Mouse (Mus musculus): Measurements from ENCODE around the gene Riox1. TPM values are rescaled to one million over a fixed set of nuclear protein-coding genes. Genes with fewer than 3 reads are reported as not detected.
A peak's percentile ranks its signal among the peaks of the same experiment; 100 is the strongest.
"Not testable (repeated sequence)": the region's sequence is repeated elsewhere in the genome, so short reads cannot be mapped to it uniquely, and the experiment has no call there.

The Riox1 gene
- total RNA-seq, 1 experiment from 2014 or later = 5.4 TPM

DNA sequence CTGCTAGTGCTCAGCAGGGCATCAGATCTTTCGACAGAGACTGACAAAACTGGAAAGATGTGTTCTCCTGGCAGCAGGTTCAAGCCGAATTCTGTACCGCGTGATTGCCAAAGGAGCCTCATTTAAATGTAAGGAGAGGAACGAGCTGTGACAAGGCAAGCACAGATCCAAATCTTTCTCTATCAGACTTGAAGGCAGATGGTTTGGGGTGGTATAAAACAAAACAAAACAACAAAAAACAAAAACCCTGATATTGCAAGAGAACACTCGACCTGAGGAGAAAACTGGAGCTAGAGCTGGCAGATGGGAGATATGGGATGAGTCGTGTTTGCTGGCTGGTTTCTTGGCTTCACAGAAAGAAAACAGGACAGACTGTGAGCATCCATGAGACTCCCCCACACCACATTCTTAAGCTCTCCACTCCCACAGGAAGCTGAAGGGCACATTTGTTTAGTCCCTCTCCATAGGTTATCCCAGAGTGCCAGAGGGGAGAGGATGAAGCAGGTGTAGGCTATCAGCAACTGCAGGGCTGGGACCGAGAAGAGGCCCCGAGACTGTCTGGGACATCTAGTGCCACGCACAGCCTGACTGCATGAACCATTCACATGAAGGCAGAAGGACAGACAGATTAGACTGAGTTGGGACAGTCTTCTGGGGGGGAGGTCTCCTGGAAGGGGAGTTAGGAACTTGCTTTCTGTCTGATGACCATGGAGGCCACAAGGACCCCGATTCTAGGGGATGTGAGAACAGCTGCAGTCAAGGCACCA lies 48.1 kb downstream of the Riox1 start:
- ATAC-seq (replicated peaks; ENCODE audit: insufficient number of reproducible peaks, low FRiP score, low TSS enrichment, poor library complexity, severe bottlenecking) = 0 out of 2 replicates have a peak, but pooled peaks have one; percentile 35

- not testable (repeated sequence) for ATAC-seq (replicated peaks; ENCODE audit: insufficient number of reproducible peaks, low FRiP score, low TSS enrichment, poor library complexity, severe bottlenecking)
Observed at GRCm38 (mm10) chr12:83999237-83999636, 48.8 kb downstream of the Riox1 start.

- ATAC-seq (replicated peaks; ENCODE audit: insufficient number of reproducible peaks, low FRiP score, low TSS enrichment, poor library complexity, severe bottlenecking) = no peak
Observed at GRCm38 (mm10) chr12:84000418-84000817, 50.0 kb downstream of the Riox1 start.

Other genes with a start within 250 kb of the Riox1 start
- gene Papln, start 187.0 kb upstream of the Riox1 start, total RNA-seq (2017) = not detected in 3 replicates
- 21.1 to 36.1 TPM (median 30.5 TPM) in 3 replicates for gene Numb, start 28.7 kb upstream of the Riox1 start, total RNA-seq (2017)
- not detected in 3 replicates for gene Heatr4, start 34.2 kb downstream of the Riox1 start, total RNA-seq (2017)
- 15.4 to 18.4 TPM (median 16.3 TPM) in 3 replicates for gene Acot2, start 37.3 kb downstream of the Riox1 start, total RNA-seq (2017)
- gene Acot1, start 58.9 kb downstream of the Riox1 start, total RNA-seq (2017) = not detected in 3 replicates
- not detected in 3 replicates for gene Acot4, start 87.8 kb downstream of the Riox1 start, total RNA-seq (2017)
- not detected in 3 replicates for gene Gm49366, start 88.3 kb downstream of the Riox1 start, total RNA-seq (2017)
- gene Acot3, start 101.5 kb downstream of the Riox1 start, total RNA-seq (2017) = not detected in 3 replicates
- gene Acot5, start 118.7 kb downstream of the Riox1 start, total RNA-seq (2017) = not detected in 3 replicates
- 0.10 TPM in 1 of 3 replicates, not detected in the others for gene Acot6, start 150.0 kb downstream of the Riox1 start, total RNA-seq (2017)
- 0.19 to 0.32 TPM in 2 of 3 replicates, not detected in the other for gene Dnal1, start 163.8 kb downstream of the Riox1 start, total RNA-seq (2017)
- 0.78 to 3.5 TPM in 2 of 3 replicates, not detected in the other for gene Pnma1, start 197.9 kb downstream of the Riox1 start, total RNA-seq (2017)